Mouse (Mus musculus) erythroblast, embryonic 14.5 days (primary cell): ENCODE data around the gene Nppa. TPM values are rescaled to one million over a fixed set of nuclear protein-coding genes. Genes with fewer than 3 reads are reported as not detected.
A peak's percentile ranks its signal among the peaks of the same experiment; 100 is the strongest.
"Not testable (repeated sequence)": the region's sequence is repeated elsewhere in the genome, so short reads cannot be mapped to it uniquely, and the experiment has no call there.

Experiments
- H3K27me3 ChIP-seq: 2 replicates; pipeline ENCODE4 v1.6.1; 2012; ENCODE audit warnings: inconsistent platforms; ENCODE audit not compliant: control insufficient read depth
- H3K36me3 ChIP-seq: 2 replicates; pipeline ENCODE4 v1.6.1; 2012; ENCODE audit warnings: mild to moderate bottlenecking, inconsistent platforms; ENCODE audit not compliant: control insufficient read depth
- H3K4me1 ChIP-seq: 2 replicates; pipeline ENCODE4 v1.6.1; 2012; ENCODE audit warnings: inconsistent platforms; ENCODE audit not compliant: control insufficient read depth
- H3K4me3 ChIP-seq: replicated peaks from 2 replicates; pipeline ENCODE3; 2012; ENCODE audit warnings: moderate library complexity, mild to moderate bottlenecking, inconsistent platforms
- H3K9me3 ChIP-seq: 2 replicates; pipeline ENCODE4 v1.6.1; 2012; ENCODE audit warnings: low read length, inconsistent platforms, mixed read lengths; ENCODE audit not compliant: control insufficient read depth
- GATA1 ChIP-seq: IDR thresholded peaks from 2 replicates; pipeline ENCODE4 v1.6.1; 2012; ENCODE audit warnings: low read length, inconsistent platforms, mixed read lengths
- TAL1 ChIP-seq: IDR thresholded peaks from 3 replicates; pipeline ENCODE4 v1.6.1; 2012; ENCODE audit warnings: low read length, inconsistent platforms, mixed read lengths
- polyA plus RNA-seq: library from polyadenylated mRNA; stranded (reverse); fragments of >175 nt; gene quantifications from 2 replicates; pipeline ENCODE4 v1.2.3, GENCODE M21; 2012

Nppa gene
- polyA plus RNA-seq, 1 experiment = not detected

- Histone ChIP-seq H3K27me3 (no peaks in the 10 kb centered on the region), H3K4me3 (peak overlapping the region; percentile 88), H3K36me3 (peaks cover 42% of the 10 kb centered on the region), H3K9me3 (no peaks in the 10 kb centered on the region), H3K4me1 (peaks cover 83% of the 10 kb centered on the region)
- no peak for TF ChIP-seq GATA1
- TF ChIP-seq TAL1 = no peak
These were observed 40.5 kb downstream of the Nppa start for GRCm38 (mm10) chr4:148040933-148041610.

DNA sequence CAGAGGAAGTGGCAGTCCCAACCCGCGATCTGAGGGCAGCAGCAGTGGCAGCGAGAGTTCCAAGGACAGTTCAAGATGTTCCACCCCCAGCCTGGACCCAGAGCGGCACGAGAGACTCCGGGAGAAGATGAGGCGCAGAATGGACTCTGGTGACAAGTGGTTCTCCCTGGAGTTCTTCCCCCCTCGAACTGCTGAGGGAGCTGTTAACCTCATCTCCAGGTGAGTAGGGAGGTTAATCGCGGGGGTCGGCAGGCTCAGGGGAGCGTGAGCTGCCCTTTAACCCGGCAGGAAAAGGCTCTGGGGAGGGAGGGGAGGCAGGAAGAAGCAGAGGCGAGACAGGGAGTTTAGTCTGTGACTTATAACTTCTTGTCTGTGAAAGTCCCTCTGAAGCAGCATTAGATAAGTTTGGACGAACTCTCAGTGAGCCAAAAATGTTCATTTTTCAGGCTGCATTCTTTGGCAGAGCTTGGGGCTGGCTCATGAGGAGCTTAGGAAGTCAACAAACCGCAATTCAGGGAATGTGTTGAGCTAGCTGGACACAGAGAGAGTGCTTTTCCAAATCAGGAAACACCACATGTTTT lies 41.2 kb downstream of the Nppa start:
- H3K27me3 ChIP-seq = no peaks in the 10 kb centered on the region
- TF ChIP-seq GATA1 (no peak), TAL1 (no peak)
- H3K4me3 ChIP-seq = peak overlapping the region; percentile 88

GRCm38 (mm10) chr4:148043327-148043726 lies 42.8 kb downstream of the Nppa start:
- peaks cover 63% of the 10 kb centered on the region for H3K36me3 ChIP-seq
- H3K4me1 ChIP-seq = peaks cover 95% of the 10 kb centered on the region
- H3K9me3 ChIP-seq, H3K27me3 ChIP-seq: not testable (repeated sequence)
- H3K4me3 ChIP-seq = peak overlapping the region; percentile 88

More for the DNA sequence above, 41.2 kb downstream of the Nppa start:
- H3K36me3 ChIP-seq = peaks cover 47% of the 10 kb centered on the region
- peaks cover 89% of the 10 kb centered on the region for H3K4me1 ChIP-seq
- no peaks in the 10 kb centered on the region for H3K9me3 ChIP-seq

DNA sequence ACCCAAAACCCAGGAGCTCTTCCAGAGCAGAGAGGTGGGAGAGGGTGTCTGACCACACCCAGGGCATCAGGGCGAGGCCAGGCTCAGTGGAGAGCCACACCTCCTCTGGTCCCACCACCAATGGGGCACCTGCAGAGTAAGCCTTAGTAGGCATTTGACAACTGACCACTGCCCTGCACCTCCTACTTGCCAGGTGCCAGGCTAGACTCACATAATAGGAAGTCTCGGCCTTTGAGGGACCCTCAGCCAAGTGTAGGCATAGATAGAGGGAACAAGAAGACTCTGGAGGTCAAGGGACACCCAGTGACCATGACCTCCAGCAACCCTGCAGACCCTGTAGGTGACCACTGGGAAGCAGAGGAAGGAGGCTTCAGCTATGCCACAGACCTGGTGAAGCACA lies 43.6 kb downstream of the Nppa start:
- H3K4me3 ChIP-seq = peak overlapping the region; percentile 44
- no peaks in the 10 kb centered on the region for H3K9me3 ChIP-seq
- peaks cover 71% of the 10 kb centered on the region for H3K36me3 ChIP-seq
- H3K27me3 ChIP-seq = no peaks in the 10 kb centered on the region
- peaks cover 98% of the 10 kb centered on the region for H3K4me1 ChIP-seq
- TF ChIP-seq TAL1 (no peak), GATA1 (no peak)

- H3K4me1 ChIP-seq = peaks cover 92% of the 10 kb centered on the region
- H3K4me3 ChIP-seq = peak overlapping the region; percentile 40
These were observed 46.0 kb downstream of the Nppa start for GRCm38 (mm10) chr4:148046450-148047031.

DNA sequence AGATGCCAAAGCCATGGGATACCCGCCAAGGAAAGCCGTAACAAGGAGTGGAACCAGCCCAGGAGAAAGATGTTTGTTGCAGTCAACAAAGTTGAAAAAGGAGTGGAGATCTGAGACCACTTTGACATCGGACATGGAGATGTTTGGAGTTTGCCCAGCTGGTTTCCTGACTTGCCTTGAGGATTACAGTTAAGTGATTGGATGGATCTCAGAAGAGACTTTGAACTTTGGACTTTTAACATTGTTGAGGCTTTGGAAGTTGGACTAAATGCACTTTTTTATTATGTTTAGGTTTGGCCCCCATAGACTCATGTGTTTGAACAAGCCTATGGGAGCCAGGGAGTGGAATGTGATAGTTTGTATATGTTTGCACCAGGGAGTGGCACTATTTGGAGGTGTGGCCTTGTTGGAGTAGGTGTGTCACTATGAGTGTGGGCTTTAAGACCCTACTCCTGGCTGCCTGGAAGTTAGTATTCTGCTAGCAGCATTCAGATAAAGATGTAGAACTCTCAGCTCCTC lies 49.9 kb downstream of the Nppa start:
- H3K4me3 ChIP-seq, H3K27me3 ChIP-seq, H3K9me3 ChIP-seq: not testable (repeated sequence)
- Histone ChIP-seq H3K4me1 (peaks cover 54% of the 10 kb centered on the region), H3K36me3 (peaks cover 99% of the 10 kb centered on the region)

More at GRCm38 (mm10) chr4:148046450-148047031, 46.0 kb downstream of the Nppa start:
- TF ChIP-seq GATA1 (peak; percentile 73), TAL1 (peak; percentile 79)
- Histone ChIP-seq H3K9me3 (no peaks in the 10 kb centered on the region), H3K27me3 (no peaks in the 10 kb centered on the region), H3K36me3 (peaks cover 95% of the 10 kb centered on the region)

- H3K4me1 ChIP-seq = peaks cover 47% of the 10 kb centered on the region
- H3K36me3 ChIP-seq = peaks cover 100% of the 10 kb centered on the region
- H3K27me3 ChIP-seq = no peaks in the 10 kb centered on the region
- H3K9me3 ChIP-seq = no peaks in the 10 kb centered on the region
- no peak overlapping the region for H3K4me3 ChIP-seq
- TF ChIP-seq GATA1 = no peak
- TF ChIP-seq TAL1 = no peak
These were observed 50.7 kb downstream of the Nppa start for GRCm38 (mm10) chr4:148051046-148051776.

Other genes starting within 250 kb of the Nppa start
- gene Zfp984, start 190.9 kb upstream of the Nppa start, polyA plus RNA-seq = not detected in 2 replicates
- gene Zfp933, start 152.4 kb upstream of the Nppa start, polyA plus RNA-seq = 0.01 TPM in 1 of 2 replicates, not detected in the other
- gene Miip, start 131.9 kb upstream of the Nppa start, polyA plus RNA-seq = 9.4 and 19.8 TPM in 2 replicates
- not detected in 2 replicates for gene Fv1, start 131.7 kb upstream of the Nppa start, polyA plus RNA-seq
- 0.89 and 1.5 TPM in 2 replicates for gene Mfn2, start 96.0 kb upstream of the Nppa start, polyA plus RNA-seq
- gene Plod1, start 64.0 kb upstream of the Nppa start, polyA plus RNA-seq = 0.14 and 0.29 TPM in 2 replicates
- 5.7 and 5.9 TPM in 2 replicates for gene 2510039O18Rik, start 59.8 kb upstream of the Nppa start, polyA plus RNA-seq
- gene Nppb, start 14.9 kb upstream of the Nppa start, polyA plus RNA-seq = not detected in 2 replicates
- gene Clcn6, start 38.1 kb downstream of the Nppa start, polyA plus RNA-seq = 0.11 and 0.29 TPM in 2 replicates
- gene Mthfr, start 38.4 kb downstream of the Nppa start, polyA plus RNA-seq = 1.9 and 2.8 TPM in 2 replicates
- 0.17 and 0.30 TPM in 2 replicates for gene Agtrap, start 87.3 kb downstream of the Nppa start, polyA plus RNA-seq
- gene Mad2l2, start 129.7 kb downstream of the Nppa start, polyA plus RNA-seq = 2.9 and 3.8 TPM in 2 replicates
- gene Draxin, start 130.0 kb downstream of the Nppa start, polyA plus RNA-seq = 0.01 TPM in 1 of 2 replicates, not detected in the other
- 2.6 and 2.7 TPM in 2 replicates for gene Fbxo6, start 151.4 kb downstream of the Nppa start, polyA plus RNA-seq
- 0.08 and 0.09 TPM in 2 replicates for gene Fbxo44, start 159.8 kb downstream of the Nppa start, polyA plus RNA-seq
- not detected in 2 replicates for gene Fbxo2, start 159.9 kb downstream of the Nppa start, polyA plus RNA-seq